Mouse (Mus musculus) ES-E14 (cell line): ENCODE measurements around the gene Psmb2. TPM values are rescaled to one million over a fixed set of nuclear protein-coding genes. Genes with fewer than 3 reads are reported as not detected.

ENCODE experiments used
- DNase-seq: peaks from one replicate; pipeline ENCODE4 v3.0.0-alpha.2; 2013; ENCODE audit warnings: low read depth, low spot score
- H3K27ac ChIP-seq: 2 replicates; pipeline ENCODE4 v1.5.1; 2012; ENCODE audit warnings: low read depth, mild to moderate bottlenecking, low read length, moderate library complexity, mixed read lengths; ENCODE audit not compliant: poor library complexity, insufficient read depth, severe bottlenecking
- H3K36me3 ChIP-seq: 2 replicates; pipeline ENCODE4 v1.6.1; 2012; ENCODE audit warnings: mild to moderate bottlenecking, low read length, moderate library complexity, mixed read lengths; ENCODE audit not compliant: control insufficient read depth, poor library complexity, insufficient read depth, severe bottlenecking
- H3K4me1 ChIP-seq, 2 experiments: fragments of 150-350 bp in 1 of 2; sonication (generic) in 1 of 2; 2 replicates each; pipeline ENCODE4 v1.6.1; 2012; ENCODE audit warnings: low read length in 2 of 2, mild to moderate bottlenecking in 1 of 2, mixed read lengths in 1 of 2; ENCODE audit not compliant: control insufficient read depth in 2 of 2, insufficient read depth in 2 of 2, poor library complexity in 1 of 2
- H3K4me3 ChIP-seq, 2 experiments: fragments of 150-350 bp in 1 of 2; sonication (generic) in 1 of 2; 2 replicates each; pipeline ENCODE4 v1.5.1; 2012; ENCODE audit warnings: low read length in 2 of 2, low read depth in 1 of 2, mild to moderate bottlenecking in 1 of 2, mixed read lengths in 1 of 2; ENCODE audit not compliant: insufficient read depth in 1 of 2, poor library complexity in 1 of 2, severe bottlenecking in 1 of 2
- H3K9ac ChIP-seq: 2 replicates; pipeline ENCODE4 v1.6.1; 2012; ENCODE audit warnings: low read depth, mild to moderate bottlenecking, low read length, mixed read lengths; ENCODE audit not compliant: poor library complexity, insufficient read depth, severe bottlenecking
- H3K9me3 ChIP-seq: fragments of 150-350 bp; sonication (generic); 2 replicates; pipeline ENCODE4 v1.6.1; 2012; ENCODE audit warnings: low read depth, mild to moderate bottlenecking, low read length; ENCODE audit not compliant: control insufficient read depth, insufficient read depth
- CHD2 ChIP-seq: IDR thresholded peaks from 2 replicates; pipeline ENCODE4 v1.6.1; 2014; ENCODE audit warnings: mild to moderate bottlenecking, low read depth, low read length, inconsistent platforms
- HCFC1 ChIP-seq: IDR thresholded peaks from 2 replicates; pipeline ENCODE4 v1.6.1; 2012; ENCODE audit warnings: low read length, inconsistent platforms, borderline replicate concordance; ENCODE audit not compliant: insufficient read depth
- MAFK ChIP-seq: IDR thresholded peaks from 2 replicates; pipeline ENCODE4 v1.6.1; 2014; ENCODE audit warnings: mild to moderate bottlenecking, low read depth, low read length, inconsistent platforms; ENCODE audit not compliant: insufficient read depth
- ZC3H11A ChIP-seq: IDR thresholded peaks from 2 replicates; pipeline ENCODE4 v1.6.1; 2012; ENCODE audit warnings: low read depth, mild to moderate bottlenecking, inconsistent platforms, low read length, borderline replicate concordance
- ZNF384 ChIP-seq: IDR thresholded peaks from 2 replicates; pipeline ENCODE4 v1.6.1; 2012; ENCODE audit warnings: low read depth, low read length, inconsistent platforms
- in situ Hi-C, 2 experiments: fragments of 600-800 bp; cut with MboI; formaldehyde crosslinking; loops; one replicate each; pipeline ENCODE4 v1.15.1; 2025; ENCODE audit warnings: low sequenced_read_pairs in 2 of 2, inconsistent platforms in 1 of 2; ENCODE audit not compliant: unreplicated experiment in 2 of 2
- total RNA-seq: library from RNA; depleted of rRNA; stranded (reverse); fragments of 300-350 nt; gene quantifications from 2 replicates; pipeline ENCODE4 v1.2.3, GENCODE M21; 2012

Gene Psmb2
- total RNA-seq, 1 experiment, result 200 TPM

DNA sequence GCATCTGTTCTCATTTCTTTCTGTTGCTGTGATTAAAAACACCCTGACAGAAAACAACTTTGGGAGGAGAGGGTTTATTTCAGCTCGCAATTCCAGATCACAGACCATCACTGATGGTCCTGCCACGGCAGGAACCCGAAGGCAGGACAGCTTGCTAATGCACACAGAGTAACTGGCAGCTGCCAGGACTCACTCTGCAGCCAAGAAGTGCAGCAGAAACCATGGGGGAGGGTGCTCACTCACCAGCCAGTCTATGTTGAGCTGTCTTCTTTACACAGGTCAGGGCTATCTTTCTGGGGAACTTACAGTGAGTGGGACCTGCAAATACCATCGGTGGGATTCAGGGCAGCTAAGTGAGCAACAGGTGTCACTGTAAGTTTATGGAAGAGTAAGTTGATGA is 40.0 kb upstream of the Psmb2 start:
- Histone ChIP-seq H3K36me3 (no peaks in the 10 kb centered on the region), H3K27ac (no peak overlapping the region; the same call in 1 of the 2 replicates), H3K4me3 (no peak overlapping the region), H3K9me3 (no peaks in the 10 kb centered on the region), H3K9ac (no peak overlapping the region), H3K4me1 (no peaks in the 10 kb centered on the region; a peak in 1 of 4 replicates)
- no peak for TF ChIP-seq HCFC1
- no peak for TF ChIP-seq CHD2
- TF ChIP-seq ZC3H11A, result no peak
- TF ChIP-seq ZNF384, result no peak
- TF ChIP-seq MAFK, result no peak
- in situ Hi-C loops, result no loop called here
- DNase-seq, result no peak

DNA sequence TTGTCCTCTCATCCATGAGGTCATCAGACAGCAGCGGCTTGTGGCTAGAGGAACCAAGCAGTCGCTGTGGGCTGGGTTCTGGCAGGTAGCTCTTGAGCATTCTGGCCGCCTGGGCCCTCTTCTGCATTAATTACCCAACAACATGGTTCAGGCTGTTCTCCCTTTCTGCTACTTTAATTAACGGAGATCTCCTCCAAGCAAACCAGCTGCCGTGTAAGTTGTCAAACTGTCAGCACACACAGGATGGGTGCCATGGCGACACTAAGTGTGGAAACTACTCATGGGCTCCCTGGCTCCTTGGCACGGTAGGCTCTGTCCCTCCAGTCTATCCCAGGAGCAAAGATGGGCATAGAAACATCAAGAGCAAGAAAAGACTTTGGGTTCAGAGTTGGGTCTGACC is 38.1 kb upstream of the Psmb2 start:
- Histone ChIP-seq H3K4me1 (no peaks in the 10 kb centered on the region; a peak in 1 of 4 replicates), H3K9ac (no peak overlapping the region), H3K27ac (no peak overlapping the region), H3K9me3 (no peaks in the 10 kb centered on the region), H3K36me3 (no peaks in the 10 kb centered on the region), H3K4me3 (no peak overlapping the region)
- TF ChIP-seq ZC3H11A, result no peak
- TF ChIP-seq MAFK, result no peak
- TF ChIP-seq CHD2, result no peak
- no peak for TF ChIP-seq ZNF384
- in situ Hi-C loops, result no loop called here
- no peak for DNase-seq

DNA sequence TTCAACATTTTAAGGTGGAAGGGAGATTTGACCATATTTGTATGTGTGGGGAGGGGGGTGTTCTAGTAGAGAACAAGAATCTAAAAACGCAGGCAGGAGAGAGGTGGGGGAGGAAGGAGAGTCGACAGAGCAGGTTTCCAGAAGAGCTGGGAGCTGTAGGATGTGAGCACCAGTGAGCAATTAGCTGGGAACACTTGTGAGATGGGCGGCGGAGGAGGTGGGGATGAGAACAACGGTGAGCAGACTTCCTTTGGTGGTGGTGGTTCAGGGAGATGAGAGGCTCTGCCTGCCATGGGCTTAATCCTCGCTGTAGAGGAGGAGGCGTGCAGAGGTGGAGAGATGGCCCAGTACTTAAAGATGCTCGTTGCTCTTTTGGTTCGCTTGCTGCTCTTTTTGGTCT is 35.5 kb upstream of the Psmb2 start:
- no peak overlapping the region for H3K4me3 ChIP-seq
- no peak for DNase-seq
- in situ Hi-C loops, result no loop called here
- TF ChIP-seq HCFC1 (no peak), MAFK (no peak), ZNF384 (no peak), CHD2 (no peak), ZC3H11A (no peak)
- H3K4me1 ChIP-seq, result no peaks in the 10 kb centered on the region; a peak in 1 of 4 replicates
- H3K9ac ChIP-seq, result no peak overlapping the region
- no peaks in the 10 kb centered on the region for H3K36me3 ChIP-seq
- H3K27ac ChIP-seq, result no peak overlapping the region
- no peaks in the 10 kb centered on the region for H3K9me3 ChIP-seq

DNA sequence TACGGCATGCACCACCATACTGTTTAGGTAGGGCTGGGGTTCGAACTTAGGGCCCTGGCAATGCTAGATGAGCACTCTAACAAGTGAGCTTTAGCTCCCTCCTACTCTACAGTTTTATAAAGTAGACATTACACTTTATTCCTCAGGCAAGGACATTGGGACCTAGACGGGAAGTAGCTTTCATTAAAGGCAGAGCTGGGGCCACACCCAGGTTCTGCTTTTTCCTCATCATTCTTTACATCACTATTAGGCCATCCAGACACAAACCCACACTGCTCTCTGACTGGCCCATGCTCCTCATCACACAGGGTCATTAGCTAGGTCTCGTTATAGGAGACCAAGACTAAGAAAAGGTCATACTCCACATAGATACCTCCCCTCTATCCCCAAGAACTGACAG is 33.6 kb upstream of the Psmb2 start:
- H3K9me3 ChIP-seq, result no peaks in the 10 kb centered on the region
- H3K27ac ChIP-seq, result no peak overlapping the region
- H3K4me1 ChIP-seq, result no peaks in the 10 kb centered on the region; a peak in 1 of 4 replicates
- no peak for DNase-seq
- no peaks in the 10 kb centered on the region for H3K36me3 ChIP-seq
- in situ Hi-C loops, result no loop called here
- no peak overlapping the region for H3K4me3 ChIP-seq
- TF ChIP-seq HCFC1 (no peak), CHD2 (no peak), ZNF384 (no peak)
- no peak overlapping the region for H3K9ac ChIP-seq

DNA sequence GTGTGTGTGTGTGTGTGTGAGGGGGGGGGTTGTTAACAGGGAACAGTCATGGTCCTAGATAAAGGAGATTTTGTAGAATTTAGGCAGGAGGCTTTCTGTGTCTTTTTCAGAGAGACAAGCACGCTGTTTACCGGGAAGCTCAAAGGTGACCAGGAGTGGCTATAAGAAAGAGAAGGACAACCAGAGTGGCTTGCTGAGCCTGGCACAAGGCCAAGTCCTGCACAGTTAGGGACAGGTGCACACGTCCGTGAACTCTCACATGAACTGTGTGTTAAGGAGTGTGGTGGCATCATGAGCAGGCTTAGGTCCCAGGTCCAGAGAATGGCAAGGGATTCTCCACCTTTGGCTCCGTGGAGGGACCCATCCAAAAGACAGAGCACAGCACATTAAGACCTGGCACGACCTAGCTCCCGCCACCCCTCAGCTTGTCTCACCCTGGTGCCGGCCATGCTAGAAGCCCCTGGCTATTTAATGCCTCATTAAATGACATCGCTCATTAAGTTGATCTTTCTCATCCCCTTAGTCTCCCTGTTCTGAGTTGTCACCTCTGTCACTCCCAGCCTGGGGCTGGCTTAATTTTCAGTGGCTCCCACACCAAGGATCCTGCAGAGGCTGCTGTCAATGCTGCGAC is 33.0 kb upstream of the Psmb2 start:
- in situ Hi-C loops, result no loop called here
- Histone ChIP-seq H3K4me3 (no peak overlapping the region), H3K9me3 (no peaks in the 10 kb centered on the region), H3K4me1 (no peaks in the 10 kb centered on the region), H3K27ac (no peak overlapping the region), H3K9ac (no peak overlapping the region), H3K36me3 (no peaks in the 10 kb centered on the region)
- TF ChIP-seq ZC3H11A, result no peak
- no peak for DNase-seq
